Mouse (Mus musculus) mature B cell (primary cell): Measurements from ENCODE around the gene Selenon.

Source experiments
- in situ Hi-C: fragments of 300-500 bp; cut with MboI; formaldehyde crosslinking; loops from 2 replicates; pipeline ENCODE4 v1.14.3; 2019

Gene Selenon

GRCm38 (mm10) chr4:134551494-134552316 lies at the start of gene Selenon:
Gene Selenon (minus strand): TSS chr4:134552166.
- in situ Hi-C loops = no loop called here

GRCm38 (mm10) chr4:134601404-134601803 lies 49.4 kb upstream of the Selenon start:
- in situ Hi-C loops = no loop called here

DNA sequence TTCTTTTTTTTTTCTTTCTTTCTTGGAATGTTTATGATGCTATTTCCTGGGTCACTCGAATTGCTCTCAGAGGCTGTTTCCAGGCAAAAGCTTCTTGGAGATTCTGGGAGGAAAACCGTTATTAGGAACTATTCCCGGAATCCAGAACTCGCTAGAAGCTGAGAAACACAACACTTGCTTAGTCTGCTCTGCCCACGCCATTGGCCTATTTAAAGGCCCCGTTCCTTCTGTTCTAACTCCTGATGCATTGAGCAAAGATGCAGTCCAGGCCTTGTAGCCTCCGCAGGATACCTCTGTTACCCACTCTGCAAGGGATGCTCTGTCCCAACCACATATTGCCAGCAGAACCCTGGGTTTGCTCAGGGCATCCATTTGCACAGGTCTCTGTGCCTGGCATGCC lies 48.8 kb upstream of the Selenon start:
- in situ Hi-C loops = no loop called here

- in situ Hi-C loops = no loop called here
Measured at GRCm38 (mm10) chr4:134600060-134600459, 48.1 kb upstream of the Selenon start.

GRCm38 (mm10) chr4:134596816-134597692 lies 45.1 kb upstream of the Selenon start:
- in situ Hi-C loops = no loop called here

- in situ Hi-C loops = no loop called here
Measured at GRCm38 (mm10) chr4:134594731-134595439, 42.9 kb upstream of the Selenon start.

DNA sequence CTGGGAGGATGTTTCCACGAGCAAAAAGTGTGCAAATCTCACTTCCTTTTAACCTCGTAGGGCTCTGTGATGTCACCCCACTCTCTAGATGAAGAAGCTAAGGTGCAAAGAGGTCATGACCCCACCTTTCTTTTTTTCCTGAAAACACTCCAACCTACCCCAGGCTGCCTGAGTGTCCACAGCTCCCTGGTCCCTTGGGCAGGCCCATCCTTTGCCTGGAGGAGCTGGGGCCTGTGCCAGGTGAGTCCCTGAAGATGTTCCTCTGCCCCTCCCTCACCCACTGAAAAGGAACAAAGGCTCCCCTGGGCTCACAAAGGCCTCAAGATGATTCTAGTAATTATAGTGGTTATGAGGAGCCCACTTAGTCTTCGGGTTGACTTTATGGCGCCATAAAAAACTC lies 40.5 kb upstream of the Selenon start:
- in situ Hi-C loops = no loop called here

DNA sequence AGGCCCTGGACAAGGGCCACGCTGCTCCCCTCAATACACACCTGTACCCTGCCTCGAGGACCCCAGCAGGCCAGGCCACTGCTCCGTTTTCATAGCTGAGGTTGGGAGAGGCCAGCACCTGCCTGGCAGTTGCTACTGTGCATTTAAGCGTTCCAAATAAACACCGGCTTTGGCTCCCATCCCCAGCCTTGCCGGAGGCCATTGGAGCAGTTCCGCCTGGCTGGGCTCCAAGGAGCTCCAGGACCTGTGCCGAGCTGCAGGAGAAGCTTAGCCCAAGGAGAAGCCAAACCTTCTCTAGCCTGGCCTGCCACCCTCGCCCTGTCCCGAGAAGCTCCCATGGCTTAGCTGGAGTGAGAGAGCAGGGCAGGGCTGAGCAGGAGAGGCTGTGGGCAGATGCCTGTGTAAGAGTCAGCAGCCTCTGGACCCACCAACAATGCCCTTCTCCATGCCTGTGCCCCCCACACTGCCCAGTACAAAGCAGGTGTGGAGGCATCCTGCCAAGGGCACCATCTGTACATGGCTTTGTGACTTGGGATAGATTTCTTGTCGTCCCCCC lies 39.6 kb upstream of the Selenon start:
- in situ Hi-C loops = no loop called here

- in situ Hi-C loops = no loop called here
Measured at GRCm38 (mm10) chr4:134590227-134590926, 38.4 kb upstream of the Selenon start.

- in situ Hi-C loops = loop anchor here (10.0 kb wide), 1 partner anchor 125 kb away; no protein-coding TSS in a partner anchor
Measured at GRCm38 (mm10) chr4:134589786-134590185, 37.8 kb upstream of the Selenon start.

DNA sequence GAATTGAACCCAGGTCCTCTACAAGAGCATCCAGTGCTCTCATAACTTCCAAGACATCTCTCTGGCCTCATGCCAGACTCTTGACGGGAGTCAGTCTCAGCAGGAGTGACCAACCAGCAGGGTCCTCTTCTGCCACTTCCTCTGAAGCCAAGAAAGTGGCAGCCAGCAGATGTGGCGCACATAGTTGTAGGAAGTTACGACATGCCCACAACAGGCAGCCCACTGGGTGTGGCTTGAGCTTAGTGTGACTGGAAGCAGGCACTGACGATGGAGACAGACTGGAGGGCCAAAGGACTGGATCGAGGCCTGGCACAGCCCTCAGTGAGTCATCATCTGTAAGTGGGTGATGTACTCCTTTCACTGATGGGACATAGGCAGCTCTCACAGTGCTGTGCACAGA lies 37.0 kb upstream of the Selenon start:
- in situ Hi-C loops = loop anchor here (10.0 kb wide), 1 partner anchor 126 kb away; no protein-coding TSS in a partner anchor

DNA sequence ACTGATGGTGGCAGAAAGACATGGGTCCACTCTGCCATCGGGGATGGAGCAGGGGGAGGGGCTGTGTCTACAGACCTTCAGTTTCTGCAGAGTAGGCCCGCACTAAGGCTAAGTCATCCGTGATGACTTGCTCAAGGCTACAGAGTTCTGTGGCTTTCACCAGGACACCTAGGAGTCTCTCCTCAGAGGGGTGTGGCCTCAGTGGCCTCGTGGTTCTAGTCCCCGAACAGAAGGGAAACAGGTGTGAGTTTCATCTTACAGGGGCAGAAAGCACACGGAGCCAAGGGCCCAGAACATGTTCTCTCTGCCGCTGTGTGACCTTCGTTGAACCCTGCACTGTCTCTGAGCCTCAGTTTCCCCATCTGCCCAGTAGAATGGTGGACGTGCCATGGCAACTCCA lies 36.3 kb upstream of the Selenon start:
- in situ Hi-C loops = loop anchor here (10.0 kb wide), 1 partner anchor 127 kb away; no protein-coding TSS in a partner anchor

DNA sequence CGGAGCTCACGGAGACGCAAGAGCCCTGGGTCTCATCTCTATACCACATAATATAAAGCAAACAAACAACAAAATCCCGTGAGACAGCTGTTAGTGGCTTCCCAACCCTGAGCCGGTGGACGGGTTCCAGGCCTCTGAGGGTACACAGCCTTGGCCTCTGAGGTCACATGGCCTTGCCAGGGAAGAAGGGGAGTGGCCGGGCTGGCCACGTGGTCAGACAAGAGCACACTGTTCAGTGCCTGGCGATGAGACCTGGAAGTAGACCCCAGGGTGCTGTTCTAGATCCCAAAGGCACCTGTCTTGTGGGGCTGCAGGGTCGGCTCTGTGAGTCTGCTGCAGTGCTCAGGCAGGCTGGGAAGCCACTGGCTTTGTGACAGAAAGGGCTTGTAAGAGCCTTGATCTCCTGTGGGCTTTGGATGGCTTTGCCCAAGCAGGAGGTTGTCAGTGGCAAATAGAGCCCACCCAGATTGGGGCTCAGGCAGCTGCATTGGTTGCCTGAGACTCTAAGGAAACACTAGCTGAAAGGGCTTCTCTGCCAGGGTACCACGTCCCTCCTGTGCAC lies 35.8 kb upstream of the Selenon start:
- in situ Hi-C loops = loop anchor here (10.0 kb wide), 1 partner anchor 127 kb away; no protein-coding TSS in a partner anchor

- in situ Hi-C loops = loop anchor here (10.0 kb wide), 1 partner anchor 128 kb away; no protein-coding TSS in a partner anchor
Measured at GRCm38 (mm10) chr4:134586631-134587030, 34.7 kb upstream of the Selenon start.

DNA sequence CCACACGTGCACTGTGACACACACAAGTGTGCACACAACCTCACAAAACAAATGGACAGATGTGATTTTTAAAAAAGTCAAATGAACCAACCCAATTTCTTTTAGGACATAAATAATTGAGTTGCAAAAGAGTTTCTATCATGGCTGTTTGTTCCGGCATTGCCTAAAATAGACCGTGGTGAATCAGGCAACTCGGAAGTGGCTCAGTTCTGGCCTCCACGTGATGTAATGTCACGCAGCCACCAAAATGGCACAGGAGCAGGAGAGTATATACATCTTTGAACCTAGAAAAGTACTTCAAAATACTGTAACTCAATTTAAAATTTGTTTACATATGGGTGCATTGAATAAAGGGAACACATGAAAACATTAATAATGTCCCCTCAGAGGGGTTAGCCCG lies 34.2 kb upstream of the Selenon start:
- in situ Hi-C loops = loop anchor here (10.0 kb wide), 1 partner anchor 129 kb away; no protein-coding TSS in a partner anchor

DNA sequence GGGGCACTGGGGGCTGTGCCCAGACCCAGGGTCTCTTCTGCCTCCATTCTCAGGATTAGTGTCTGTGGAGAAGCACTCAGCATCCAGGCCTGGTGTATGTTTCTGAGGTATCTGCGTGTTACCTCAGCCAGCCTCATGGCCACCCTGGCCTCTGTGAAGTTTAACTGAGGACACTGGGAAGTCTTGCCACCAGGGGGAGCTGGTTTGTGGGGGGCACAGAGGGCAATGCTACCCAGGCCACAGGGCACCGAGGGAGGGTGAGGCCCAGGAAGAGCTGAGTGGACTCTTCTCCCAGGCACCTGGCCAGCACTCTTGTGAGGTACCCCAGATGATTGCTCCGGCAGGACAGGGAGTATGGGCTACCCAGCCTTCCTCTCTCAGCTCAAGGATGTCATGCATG lies 31.5 kb upstream of the Selenon start:
- in situ Hi-C loops = loop anchor here (10.0 kb wide), 1 partner anchor 131 kb away; no protein-coding TSS in a partner anchor

DNA sequence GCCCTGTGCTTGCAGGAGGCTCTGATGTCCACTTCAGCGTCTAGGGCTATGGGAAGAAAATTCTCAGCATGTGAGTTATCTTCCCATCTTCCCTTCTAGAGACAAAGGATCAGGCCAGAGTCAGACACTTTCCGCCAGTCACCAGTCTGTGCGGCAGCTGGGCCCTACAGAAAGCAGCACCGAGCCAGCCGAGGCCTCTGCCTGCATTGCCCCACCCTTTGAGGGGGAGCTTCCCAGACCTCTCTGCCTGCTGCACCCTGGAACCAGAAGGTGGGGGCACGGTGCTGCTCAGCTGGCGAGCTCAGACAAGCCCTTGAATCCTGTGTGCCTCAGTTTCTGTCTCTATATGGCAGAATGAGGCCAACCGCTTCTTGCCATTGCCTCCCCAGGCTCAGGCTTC lies 29.4 kb upstream of the Selenon start:
- in situ Hi-C loops = loop anchor here (10.0 kb wide), 1 partner anchor 133 kb away; no protein-coding TSS in a partner anchor

DNA sequence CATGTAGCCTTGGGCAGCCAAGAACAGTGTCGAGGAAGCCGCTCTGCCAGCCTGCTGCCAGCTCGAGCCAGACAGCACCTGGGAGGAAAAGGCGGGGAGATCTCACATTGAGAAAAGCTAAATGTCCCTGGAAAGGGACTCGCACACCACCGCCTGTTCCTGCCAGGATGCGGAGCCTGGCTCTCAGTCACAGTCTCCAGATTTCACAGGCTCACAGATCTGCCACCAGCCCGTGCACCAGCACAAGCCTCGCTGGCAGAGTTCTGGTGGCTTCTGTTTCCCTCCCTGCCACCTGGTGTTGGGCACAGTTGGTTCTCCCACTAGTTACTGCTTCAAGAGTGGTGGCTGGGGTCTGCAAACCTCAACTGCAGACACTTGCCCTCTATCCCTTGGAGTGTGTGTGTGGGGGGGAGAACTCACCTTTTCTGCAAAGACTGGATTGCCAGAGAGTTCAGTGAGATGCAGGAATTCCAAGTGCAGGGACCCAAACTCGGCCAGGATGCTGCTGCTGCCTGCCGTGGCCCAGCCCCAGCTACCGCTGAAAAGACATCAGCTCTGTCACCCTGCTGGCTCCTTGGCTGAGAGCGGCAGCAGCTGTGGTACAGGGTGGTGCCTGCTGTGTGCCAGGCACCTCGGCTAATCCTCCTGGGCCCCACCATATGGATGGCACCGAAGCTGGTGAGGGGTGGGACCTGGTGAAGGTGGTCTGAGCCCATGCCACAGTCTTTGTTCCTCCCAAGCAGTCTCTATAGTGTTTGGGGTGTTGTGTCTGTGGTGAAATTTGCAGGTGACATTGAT lies 28.6 kb upstream of the Selenon start:
- in situ Hi-C loops = loop anchor here (10.0 kb wide), 1 partner anchor 134 kb away; no protein-coding TSS in a partner anchor

- in situ Hi-C loops = loop anchor here (10.0 kb wide), 1 partner anchor 135 kb away; no protein-coding TSS in a partner anchor
Measured at GRCm38 (mm10) chr4:134579620-134580019, 27.7 kb upstream of the Selenon start.
